Mouse (Mus musculus): ENCODE results near the gene Nkx2-4. TPM values are rescaled to one million over a fixed set of nuclear protein-coding genes. Genes with fewer than 3 reads are reported as not detected.

Gene Nkx2-4
- polyA plus RNA-seq, 1 experiment from 2014 or later = not detected

- no peak for ATAC-seq (ENCODE audit: low FRiP score)
- 84% methylated on average over 1 of the region's 1 CpGs for WGBS
- Histone ChIP-seq H3K27ac (no peak overlapping the region), H3K4me2 (no peak overlapping the region), H3K36me3 (peaks cover 30% of the 10 kb centered on the region), H3K27me3 (no peaks in the 10 kb centered on the region), H3K4me3 (no peak overlapping the region), H3K9me3 (no peaks in the 10 kb centered on the region), H3K4me1 (replicated peaks) (0 out of 2 replicates have a peak, but pooled peaks cover 3% of the 10 kb centered on the region), H3K9ac (no peak overlapping the region)
Measured at GRCm38 (mm10) chr2:147067480-147068246, 17.6 kb downstream of the Nkx2-4 start.

GRCm38 (mm10) chr2:147053229-147053892, 31.9 kb downstream of the Nkx2-4 start:
- WGBS = 97% methylated on average over 2 of the region's 2 CpGs
- Histone ChIP-seq H3K4me3 (no peak overlapping the region), H3K9me3 (no peaks in the 10 kb centered on the region), H3K4me2 (no peak overlapping the region), H3K27ac (no peak overlapping the region), H3K27me3 (no peaks in the 10 kb centered on the region), H3K9ac (no peak overlapping the region), H3K36me3 (peaks cover 54% of the 10 kb centered on the region), H3K4me1 (replicated peaks) (no peaks in the 10 kb centered on the region)
- ATAC-seq (ENCODE audit: low FRiP score) = no peak

- no peak for ATAC-seq (ENCODE audit: low FRiP score)
- Histone ChIP-seq H3K9me3 (no peaks in the 10 kb centered on the region), H3K4me1 (replicated peaks) (no peaks in the 10 kb centered on the region), H3K4me2 (no peak overlapping the region), H3K27ac (no peak overlapping the region), H3K36me3 (peaks cover 60% of the 10 kb centered on the region), H3K27me3 (no peaks in the 10 kb centered on the region), H3K4me3 (no peak overlapping the region), H3K9ac (no peak overlapping the region)
- 92% methylated on average over 3 of the region's 3 CpGs for WGBS
Measured at GRCm38 (mm10) chr2:147047051-147047450, 38.2 kb downstream of the Nkx2-4 start.

GRCm38 (mm10) chr2:147035864-147036263, 49.4 kb downstream of the Nkx2-4 start:
- H3K9ac ChIP-seq = no peak overlapping the region
- H3K4me1 ChIP-seq (replicated peaks) = no peaks in the 10 kb centered on the region
- ATAC-seq (ENCODE audit: low FRiP score) = no peak
- no peak overlapping the region for H3K27ac ChIP-seq
- H3K4me3 ChIP-seq = no peak overlapping the region
- H3K9me3 ChIP-seq = no peaks in the 10 kb centered on the region
- no peaks in the 10 kb centered on the region for H3K27me3 ChIP-seq
- H3K36me3 ChIP-seq = peaks cover 47% of the 10 kb centered on the region
- no peak overlapping the region for H3K4me2 ChIP-seq
- WGBS = 97% methylated on average over 2 of the region's 2 CpGs

Other genes starting within 250 kb of the Nkx2-4 start
- gene Kiz, start 229.6 kb downstream of the Nkx2-4 start, polyA plus RNA-seq (2015; fragmentation: Nextera tagmentation; extraction: Ambion mirVana) = 28.3 and 28.8 TPM in 2 replicates
- gene Xrn2, start 72.4 kb downstream of the Nkx2-4 start, polyA plus RNA-seq (2015; fragmentation: Nextera tagmentation; extraction: Ambion mirVana) = 75.6 and 77.8 TPM in 2 replicates
- gene Nkx2-2, start 108.8 kb upstream of the Nkx2-4 start, polyA plus RNA-seq (2015; fragmentation: Nextera tagmentation; extraction: Ambion mirVana) = 1.4 and 2.6 TPM in 2 replicates

Measured in hindbrain, embryonic 13.5 days (tissue).